ENCODE assay signal across 11 mouse cellular contexts in genomic region chr2:138551516-138551915, GRCm38 (mm10).
DNase-seq lines count a peak whose midpoint lies in the region; ATAC-seq and TF ChIP-seq lines count a peak whose summit lies in the region.
"Had no signal": no experiment of that assay in that cellular context is flagged by ENCODE, and none has a peak within 500 bp of the region (broad histone marks: within the 10 kb centered on the region; RNA-seq: fewer than 3 reads in every experiment).

No protein-coding gene starts in this region.

- TF ChIP-seq CTCF in cerebellum, adult 2 months (IDR thresholded peaks at IDR 0.05; ENCODE audit: borderline replicate concordance, insufficient read depth, low read depth, low read length), result no peak

- 5% methylated on average over 5 of the region's 5 CpGs for WGBS in cerebellum, adult 2 months
- 69% methylated on average over 5 of the region's 5 CpGs for WGBS in limb, embryonic 14.5 days

- peak; percentile 34 for ATAC-seq in limb, embryonic 14.5 days (ENCODE audit: low FRiP score, low read depth)
- ATAC-seq in megakaryocyte-erythroid progenitor cell, adult 5-6 weeks (replicated peaks; ENCODE audit: low FRiP score, low TSS enrichment, poor library complexity, severe bottlenecking), result no peak

- no peak overlapping the region for H3K27ac ChIP-seq in cerebellum, adult 2 months (ENCODE audit: insufficient read depth, low read length)
- no peak overlapping the region for H3K27ac ChIP-seq in limb, embryonic 14.5 days (replicated peaks; ENCODE audit: low read depth, low read length)
- H3K27ac ChIP-seq: macrophage had no signal

- no peak overlapping the region for H3K9ac ChIP-seq in limb, embryonic 14.5 days (ENCODE audit: low read depth, low read length, severe bottlenecking)

- no peaks in the 10 kb centered on the region for H3K36me3 ChIP-seq in limb, embryonic 14.5 days (ENCODE audit: control insufficient read depth, insufficient read depth, low read length)

- H3K4me1 ChIP-seq in cerebellum, adult 2 months (ENCODE audit: control insufficient read depth, insufficient read depth, low read length), result peaks cover 8% of the 10 kb centered on the region; the same call in 1 of the 2 replicates
- no peaks in the 10 kb centered on the region for H3K4me1 ChIP-seq in limb, embryonic 14.5 days (ENCODE audit: control insufficient read depth, insufficient read depth, low read length)

- H3K9me3 ChIP-seq in limb, embryonic 14.5 days (ENCODE audit: control insufficient read depth, low read length), result no peaks in the 10 kb centered on the region

- peak; percentile 2 for DNase-seq in kidney, adult 11 months
- no peak for DNase-seq in kidney, adult 18-20 months
- peak; percentile 60 to 82 for DNase-seq in cerebellum, adult 2 months
- DNase-seq in kidney, postnatal 14 days, result peak; percentile 3
- peak; percentile 43 for DNase-seq in limb, embryonic 14.5 days (ENCODE audit: low spot score)
- DNase-seq in adrenal gland, adult 18-20 months (ENCODE audit: low spot score in 2 of 2), result no peak
- no peak for DNase-seq in heart, postnatal 36 days
- DNase-seq: adrenal gland, postnatal 14 days had no signal

- H3K4me3 ChIP-seq in cerebellum, adult 2 months (replicated peaks; ENCODE audit: insufficient read depth, low read depth, low read length), result no peak overlapping the region
- no peak overlapping the region for H3K4me3 ChIP-seq in limb, embryonic 14.5 days (replicated peaks; ENCODE audit: low read length)

- no peak overlapping the region for H3K4me2 ChIP-seq in limb, embryonic 14.5 days (replicated peaks; ENCODE audit: low read depth, low read length, severe bottlenecking)

- TF ChIP-seq POLR2A in cerebellum, adult 2 months (IDR thresholded peaks at IDR 0.05; ENCODE audit: borderline replicate concordance, insufficient read depth, low read length), result no peak
- no peak for TF ChIP-seq POLR2A in limb, embryonic 14.5 days (IDR thresholded peaks at IDR 0.05; ENCODE audit: borderline replicate concordance, extremely low read depth, insufficient read depth, insufficient read length)

- intact Hi-C loops in heart, postnatal 36 days (cut with DNase I), result no loop called here

- H3K27me3 ChIP-seq in cerebellum, adult 2 months (ENCODE audit: control insufficient read depth, insufficient read depth, low read length), result no peaks in the 10 kb centered on the region
- H3K27me3 ChIP-seq in limb, embryonic 14.5 days (ENCODE audit: control insufficient read depth, insufficient read depth, low read length), result no peaks in the 10 kb centered on the region
- H3K27me3 ChIP-seq: CH12.LX had no signal

Comparison
In these comparisons a context has a peak if more than half of its experiments do, and no peak if none do; other contexts are left out.
1. DNase-seq: peak in kidney, adult 11 months (single experiment), cerebellum, adult 2 months (2 of 2), kidney, postnatal 14 days (single experiment) and limb, embryonic 14.5 days (single experiment); none in kidney, adult 18-20 months (single experiment), adrenal gland, adult 18-20 months (0 of 2) and heart, postnatal 36 days (0 of 2).